Mouse (Mus musculus) heart, adult 11 months (tissue): ENCODE measurements around the gene Ppp2r5a.
A peak's percentile ranks its signal among the peaks of the same experiment; 100 is the strongest.

Source experiments
- DNase-seq: peaks from one replicate; pipeline ENCODE4 v3.0.0; 2022

Ppp2r5a gene

DNA sequence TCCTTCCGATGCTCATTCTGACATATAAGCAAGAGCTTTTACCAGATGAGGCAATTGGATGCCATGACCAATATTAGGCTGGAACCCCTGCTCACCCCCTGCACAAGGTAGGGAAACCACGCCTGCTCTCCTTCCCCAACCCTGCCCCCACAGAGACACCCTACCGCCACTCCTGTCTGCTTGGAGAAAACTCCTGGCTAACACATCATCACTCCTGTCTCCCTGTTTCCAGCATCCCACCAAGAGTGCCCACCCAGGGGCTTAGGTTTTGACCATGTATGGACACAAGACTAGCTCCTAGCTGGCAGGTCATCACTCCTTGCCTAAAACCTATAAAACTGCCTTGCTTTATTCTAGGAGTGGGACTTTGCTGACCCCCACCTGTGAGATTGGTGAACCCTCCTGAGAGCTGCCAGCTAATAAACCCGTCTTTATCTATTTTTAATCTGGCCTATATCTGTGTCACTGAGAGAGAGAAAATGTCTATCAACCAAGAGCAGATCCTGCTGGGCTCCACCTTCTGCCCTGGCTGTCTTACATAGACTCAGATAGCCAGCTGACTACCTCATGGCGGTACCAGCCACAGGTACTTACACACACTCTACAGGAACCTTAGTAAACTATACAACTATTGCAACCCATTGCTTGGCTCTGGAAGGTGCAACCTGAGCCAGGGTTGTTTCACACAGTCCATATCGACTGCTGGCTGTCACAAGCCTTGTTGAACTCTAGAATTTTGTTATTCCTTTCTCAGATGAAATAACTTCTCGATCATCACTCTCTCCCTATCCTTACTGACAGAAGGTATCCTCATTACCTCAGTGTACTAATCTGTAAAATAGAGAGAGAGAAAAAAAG, 78.1 kb downstream of the Ppp2r5a start:
- no peak for DNase-seq

DNA sequence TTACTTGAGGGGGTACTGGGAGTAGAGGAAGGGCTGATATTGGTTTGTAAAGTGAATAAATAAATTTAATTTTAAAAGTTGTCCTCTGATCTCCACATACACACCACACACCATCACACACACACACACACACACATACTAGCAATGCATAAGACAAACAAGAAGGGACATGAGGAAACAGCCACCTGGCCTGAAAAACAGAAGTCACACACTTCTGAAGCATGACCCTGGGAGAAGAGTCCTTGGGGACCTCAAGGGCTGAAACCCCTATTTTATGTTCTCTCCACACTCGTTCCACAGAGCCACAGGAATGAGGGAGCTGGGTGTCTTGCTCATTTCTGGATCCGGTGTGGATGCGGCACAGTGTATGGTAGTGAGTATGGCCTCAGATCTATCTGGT, 79.7 kb downstream of the Ppp2r5a start:
- no peak for DNase-seq

DNA sequence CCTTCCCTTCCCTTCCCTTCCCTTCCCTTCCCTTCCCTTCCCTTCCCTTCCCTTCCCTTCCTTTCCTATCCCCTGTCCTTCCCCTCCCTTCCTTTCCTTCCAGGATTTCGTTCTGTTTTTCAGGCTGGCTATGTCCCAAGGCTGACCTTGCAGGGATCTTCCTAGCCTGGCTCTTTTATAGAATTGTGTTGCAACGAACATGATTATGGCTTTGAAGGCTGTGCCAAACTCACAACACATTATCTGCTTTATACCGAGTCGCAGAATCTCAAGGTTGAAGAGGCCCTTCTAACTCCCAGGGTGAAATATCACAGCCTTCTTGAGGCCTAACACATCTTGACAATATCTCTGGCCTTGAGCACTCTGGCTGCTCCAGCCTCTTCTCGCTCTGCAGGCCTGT, 84.4 kb downstream of the Ppp2r5a start:
- no peak for DNase-seq

DNA sequence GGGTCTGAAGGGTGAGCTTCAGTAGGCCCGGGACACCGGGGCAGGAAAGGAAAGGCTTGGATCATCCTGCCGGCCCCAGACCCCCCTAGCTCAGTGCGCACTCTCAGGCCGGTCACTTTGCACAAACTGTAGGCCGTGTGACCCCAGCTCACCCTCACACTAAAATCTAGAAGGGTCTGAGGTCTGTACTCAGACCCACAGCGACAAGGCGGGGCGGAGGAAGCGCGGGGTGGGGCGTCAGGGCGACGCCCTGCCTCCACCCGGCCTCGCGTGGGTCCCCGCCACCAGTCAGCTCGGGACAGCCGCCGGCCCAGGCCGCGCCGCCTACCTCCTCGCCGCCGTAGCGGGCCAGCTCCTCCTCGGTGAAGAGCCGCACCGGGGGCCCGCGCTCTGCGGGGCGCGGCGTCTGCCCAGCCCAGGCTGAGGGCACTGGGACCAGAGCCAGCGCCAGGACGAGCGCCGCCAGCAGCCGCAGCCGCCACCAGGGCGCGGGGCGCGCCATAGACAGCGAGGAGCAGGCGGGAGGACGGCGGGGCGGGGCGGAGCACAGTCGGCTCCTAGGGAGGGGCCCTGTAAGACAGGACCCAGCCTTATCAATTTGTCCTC, 85.4 kb downstream of the Ppp2r5a start, which contains the start of gene Nenf:
Gene Nenf (minus strand): TSS at position 604 of the 606 bp plus-strand sequence.
- DNase-seq: peak; percentile 99

DNA sequence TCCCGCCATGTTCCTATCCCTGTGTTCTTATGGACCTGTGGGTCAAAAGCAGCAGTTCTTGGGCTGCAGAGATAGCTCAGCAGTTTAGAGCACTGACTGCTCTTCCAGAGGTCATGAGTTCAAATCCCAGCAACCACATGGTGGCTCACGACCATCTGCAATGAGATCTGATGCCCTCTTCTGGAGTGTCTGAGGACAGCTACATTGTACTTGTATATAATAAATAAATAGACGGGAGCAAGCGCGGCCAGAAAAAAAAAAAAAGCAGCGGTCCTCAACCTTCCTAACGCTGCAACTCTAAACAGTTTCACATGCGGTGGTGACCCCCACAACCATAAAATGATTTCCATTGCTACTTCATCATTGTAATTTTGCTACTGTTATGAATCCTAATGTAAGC, 86.3 kb downstream of the Ppp2r5a start:
- no peak for DNase-seq

DNA sequence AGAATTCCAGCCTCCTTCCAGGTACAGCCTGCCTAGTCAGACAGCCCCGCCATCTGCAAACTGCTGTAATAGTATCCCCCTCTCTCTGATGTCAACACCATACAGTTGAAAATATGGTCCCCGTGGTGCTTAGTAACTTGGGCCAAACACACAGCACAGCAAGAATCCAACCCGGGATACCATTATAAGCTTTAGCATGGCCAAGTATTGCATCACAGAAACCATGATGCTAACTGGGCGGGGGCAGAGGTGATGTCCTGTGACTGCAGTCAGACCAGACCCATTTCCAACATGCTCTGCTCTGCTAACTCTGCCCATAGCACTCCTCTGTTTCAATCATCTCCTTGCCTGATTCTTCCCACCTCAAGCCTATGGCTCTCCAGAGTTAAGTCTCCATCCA, 89.1 kb downstream of the Ppp2r5a start:
- DNase-seq: no peak

DNA sequence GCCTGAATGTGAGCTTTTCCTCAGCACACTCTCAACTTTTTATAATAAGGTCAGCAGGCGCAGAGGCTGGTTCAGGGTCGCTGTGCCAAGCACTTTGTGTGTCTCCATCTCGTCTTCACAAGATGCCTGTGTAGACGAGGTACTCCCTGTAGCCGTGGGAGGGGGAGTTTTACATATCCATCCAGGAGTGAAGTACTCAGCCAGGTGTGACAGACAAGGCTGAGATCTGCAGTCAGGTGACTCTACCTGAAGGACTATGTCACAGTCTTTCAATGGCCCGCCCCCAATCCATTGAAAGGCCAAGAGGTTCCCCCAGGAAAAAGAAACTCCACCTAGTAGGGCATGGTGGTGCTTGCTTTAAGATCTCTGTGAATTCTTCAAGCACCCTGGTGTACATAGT, 89.9 kb downstream of the Ppp2r5a start:
- peak; percentile 92 for DNase-seq

DNA sequence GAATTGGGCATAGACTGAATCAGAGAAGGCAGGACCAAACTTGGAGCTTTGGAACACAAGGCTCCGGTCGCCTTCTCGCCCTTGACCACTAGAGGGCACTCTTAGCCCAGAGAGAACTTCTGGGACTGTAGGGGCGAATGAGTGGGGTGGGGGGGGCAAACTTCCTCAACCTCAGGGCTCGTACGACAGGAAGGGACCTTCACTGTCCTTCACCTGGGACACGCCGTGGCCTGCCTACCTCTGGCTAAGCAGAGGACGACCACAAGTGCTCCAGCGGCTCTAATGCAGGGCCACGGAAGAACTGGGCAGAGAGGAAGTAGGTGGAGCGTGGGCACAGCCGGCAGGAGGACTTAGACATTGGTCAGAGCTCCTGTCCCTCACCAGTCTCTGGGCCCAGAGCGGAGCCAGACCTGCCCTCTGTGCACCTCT, 90.5 kb downstream of the Ppp2r5a start:
- peak; percentile 99 for DNase-seq

DNA sequence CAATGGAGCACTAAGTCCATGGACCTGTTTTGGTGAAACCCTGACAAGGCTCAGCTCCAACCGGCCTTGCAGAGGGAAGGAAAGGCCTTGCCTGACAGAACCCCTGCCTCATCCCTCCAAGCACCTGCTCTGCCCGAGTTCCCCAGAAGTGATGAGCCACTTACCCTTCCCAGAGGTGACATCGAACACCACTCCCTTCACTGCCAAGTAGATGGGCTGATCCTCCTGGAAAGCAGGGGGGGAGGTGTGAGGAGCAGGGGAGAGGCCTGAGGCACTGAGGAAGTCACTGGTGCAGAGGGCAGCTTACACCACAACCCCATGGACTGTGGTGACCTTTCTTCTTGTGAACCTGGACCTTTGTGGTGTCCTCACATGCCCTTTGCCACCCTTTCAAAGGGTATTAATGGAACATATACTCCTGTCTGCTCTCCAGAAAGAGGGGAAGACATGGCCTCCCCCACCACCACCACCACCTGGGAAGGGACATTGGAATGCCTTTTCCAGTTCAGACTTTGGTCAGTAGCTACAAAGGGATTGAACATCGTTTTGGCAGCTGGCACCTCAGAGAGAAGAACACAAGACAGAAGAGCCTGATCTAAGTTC, 91.7 kb downstream of the Ppp2r5a start:
- DNase-seq: no peak

DNA sequence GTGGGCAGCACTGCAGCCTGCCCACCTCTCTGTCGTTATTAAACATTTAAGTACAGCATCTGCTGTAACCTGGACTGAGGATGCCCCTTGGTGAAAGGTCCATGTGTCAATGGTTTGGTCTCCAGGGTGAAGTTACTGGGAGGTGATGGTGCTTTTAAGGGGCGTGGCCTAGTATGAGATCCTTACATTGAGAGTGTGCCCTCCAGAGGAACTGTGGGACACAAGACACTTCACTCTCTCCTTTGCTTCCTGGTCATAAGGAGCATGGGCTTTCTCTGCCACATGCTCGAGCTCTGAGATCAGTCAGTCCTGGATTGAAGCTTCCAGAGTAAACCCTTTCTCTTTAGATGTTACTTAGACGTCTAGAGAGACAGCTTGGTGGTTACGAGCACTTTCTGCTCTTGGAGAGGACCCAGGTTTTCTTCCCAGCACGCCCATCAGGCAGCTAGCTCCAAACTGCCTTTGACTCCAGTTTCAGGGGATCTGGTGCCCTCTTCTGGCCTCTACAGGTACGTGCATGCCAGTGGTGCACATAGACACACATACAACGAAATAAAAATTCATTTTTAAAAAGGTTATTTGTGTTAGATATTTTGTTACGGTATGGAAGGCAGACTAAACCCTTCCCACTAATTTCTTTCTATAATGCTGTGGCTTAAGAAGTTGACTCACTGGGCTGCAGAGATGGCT, 95.2 kb downstream of the Ppp2r5a start:
- DNase-seq: no peak

DNA sequence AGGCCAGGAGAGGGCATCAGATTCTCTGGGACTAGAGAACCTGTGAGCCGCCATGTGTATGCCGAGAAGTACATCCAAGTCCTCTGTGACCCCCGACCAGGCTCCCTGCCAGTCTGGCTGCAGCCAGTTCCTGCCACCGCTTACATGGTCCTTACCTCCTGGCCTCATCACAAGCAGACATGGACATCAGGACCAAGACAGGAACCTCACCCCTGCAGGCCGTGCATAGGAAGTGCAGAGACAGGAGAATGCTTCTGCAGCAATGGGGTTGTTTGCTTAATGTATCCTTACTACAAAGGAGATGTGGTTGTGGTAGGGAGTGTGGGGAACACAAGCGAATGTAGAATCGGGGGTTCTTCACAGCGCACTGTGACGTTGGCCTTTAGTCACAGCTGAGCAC, 96.8 kb downstream of the Ppp2r5a start:
- no peak for DNase-seq

DNA sequence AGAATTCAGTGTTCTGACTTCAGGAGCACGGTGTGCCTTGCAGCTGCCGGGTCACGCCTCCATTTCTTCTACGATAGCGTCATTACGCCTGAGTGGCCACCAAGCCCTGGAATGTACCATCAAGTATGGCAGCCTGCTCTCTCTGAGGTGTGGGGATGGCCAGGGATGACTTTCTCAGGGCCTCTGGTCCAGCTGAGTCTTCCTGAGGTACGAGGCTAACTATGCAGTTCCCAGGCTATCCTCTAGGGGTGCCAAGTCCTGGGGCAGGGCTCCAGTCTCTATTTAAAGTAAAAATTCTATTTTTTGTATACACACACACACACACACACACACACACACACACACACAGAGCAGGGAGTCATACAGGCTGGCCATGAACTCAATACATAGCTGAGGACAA, 97.5 kb downstream of the Ppp2r5a start:
- no peak for DNase-seq

DNA sequence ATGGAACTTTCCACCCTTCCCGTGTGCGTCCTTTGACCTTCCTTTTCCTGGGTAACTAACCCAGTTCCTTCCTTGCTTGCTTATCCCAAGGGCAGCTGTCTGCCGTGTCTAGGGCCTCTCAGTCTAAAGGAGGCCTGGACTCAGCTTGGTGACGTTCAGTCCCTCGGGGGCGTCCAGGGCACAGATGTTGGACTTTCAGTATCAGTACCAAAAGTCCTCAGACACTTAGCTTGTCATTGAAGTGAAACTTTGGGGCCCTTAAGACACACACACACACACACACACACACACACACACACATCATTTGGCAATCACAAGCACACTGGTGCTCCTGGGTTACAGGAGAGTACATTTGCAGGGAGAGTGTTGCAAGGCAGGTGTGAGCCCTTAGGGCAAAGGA, 98.9 kb downstream of the Ppp2r5a start:
- no peak for DNase-seq

DNA sequence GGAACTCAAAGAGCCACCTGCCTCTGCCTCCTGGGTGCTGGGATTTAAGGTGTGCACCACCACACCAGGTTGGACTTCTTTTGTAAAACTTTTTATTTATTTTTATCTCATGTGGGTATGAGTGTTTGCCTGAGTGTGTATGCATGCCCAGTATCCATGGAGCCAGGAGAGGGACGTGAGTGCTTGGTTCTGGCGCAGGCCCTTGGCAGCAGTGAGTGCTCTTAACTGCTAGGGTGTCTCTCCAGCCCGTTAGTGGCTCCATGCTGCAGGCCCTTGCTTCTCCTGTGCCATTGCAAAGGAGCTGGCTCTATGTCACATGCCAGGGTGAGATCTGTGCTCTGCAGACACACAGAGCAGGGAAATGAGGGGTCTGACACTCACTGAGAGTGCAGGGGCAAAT, 99.3 kb downstream of the Ppp2r5a start:
- no peak for DNase-seq
